Mouse (Mus musculus) intestine, postnatal 0 days (tissue): ENCODE data around the gene Katnal1. TPM values are rescaled to one million over a fixed set of nuclear protein-coding genes. Genes with fewer than 3 reads are reported as not detected.

Experiments used
- ATAC-seq: fragments of 200-750 bp; cut with Nextera tagmentation; 2 replicates; pipeline ENCODE4 v1.8.0; 2017; ENCODE audit warnings: mild to moderate bottlenecking, moderate TSS enrichment, moderate library complexity
- H3K27ac ChIP-seq: fragments of 300-500 bp; sonication (generic); 2 replicates; pipeline ENCODE4 v1.5.1; 2014; ENCODE audit warnings: mild to moderate bottlenecking, low read depth, low read length, moderate library complexity
- H3K27me3 ChIP-seq: fragments of 300-500 bp; sonication (generic); replicated peaks from 2 replicates; pipeline ENCODE4 v1.6.1; 2014; ENCODE audit warnings: low read length, mixed read lengths; ENCODE audit not compliant: control insufficient read depth, insufficient read depth
- H3K36me3 ChIP-seq: fragments of 300-500 bp; sonication (generic); 2 replicates; pipeline ENCODE4 v1.6.1; 2014; ENCODE audit warnings: mild to moderate bottlenecking, moderate library complexity; ENCODE audit not compliant: control insufficient read depth, insufficient read depth
- H3K4me1 ChIP-seq: fragments of 300-500 bp; sonication (generic); replicated peaks from 2 replicates; pipeline ENCODE4 v1.6.1; 2014; ENCODE audit warnings: antibody characterized with exemption, low read length, mixed read lengths; ENCODE audit not compliant: control insufficient read depth, insufficient read depth
- H3K4me2 ChIP-seq: fragments of 300-500 bp; sonication (generic); replicated peaks from 2 replicates; pipeline ENCODE4 v1.6.1; 2014; ENCODE audit warnings: low read depth, mild to moderate bottlenecking, moderate library complexity
- H3K4me3 ChIP-seq: fragments of 300-500 bp; sonication (generic); 2 replicates; pipeline ENCODE4 v1.5.1; 2014; ENCODE audit warnings: low read depth, low read length
- H3K9ac ChIP-seq: fragments of 300-500 bp; sonication (generic); 2 replicates; pipeline ENCODE4 v1.6.1; 2014; ENCODE audit warnings: mild to moderate bottlenecking, low read depth, low read length
- H3K9me3 ChIP-seq: fragments of 300-500 bp; sonication (generic); 2 replicates; pipeline ENCODE4 v1.6.1; 2016; ENCODE audit warnings: mixed run types; ENCODE audit not compliant: control insufficient read depth
- CTCF ChIP-seq: sonication (generic); IDR thresholded peaks from 2 replicates; pipeline ENCODE4 v1.5.1; 2016; ENCODE audit warnings: low read depth, mild to moderate bottlenecking, control low read depth, antibody characterized with exemption, moderate library complexity
- WGBS: fragments of 180-500 bp; shearing (Covaris S2); extraction: QIAGEN DNeasy Blood & Tissue Kit; methylation state at CpG from one replicate; pipeline ENCODE4 v1.1.7; 2014; 5-methylcytosine and 5-hydroxymethylcytosine counted together
- polyA plus RNA-seq: library from polyadenylated mRNA; unstranded; fragments of >200 nt; fragmentation: Nextera tagmentation; extraction: Ambion mirVana; gene quantifications from 2 replicates; pipeline ENCODE4 v1.2.1, GENCODE M21; 2015

Katnal1 gene
- polyA plus RNA-seq, 1 experiment from 2014 or later, result 2.7 TPM

- Histone ChIP-seq H3K27ac (no peak overlapping the region), H3K27me3 (no peaks in the 10 kb centered on the region), H3K4me2 (no peak overlapping the region), H3K4me1 (no peaks in the 10 kb centered on the region), H3K9ac (no peak overlapping the region), H3K4me3 (no peak overlapping the region), H3K36me3 (peaks cover 23% of the 10 kb centered on the region), H3K9me3 (no peaks in the 10 kb centered on the region)
- no peak for ATAC-seq
- TF ChIP-seq CTCF, result no peak
- 95% methylated on average over 4 of the region's 4 CpGs for WGBS
Observed at GRCm38 (mm10) chr5:148890237-148890636, 38.9 kb downstream of the Katnal1 start.

DNA sequence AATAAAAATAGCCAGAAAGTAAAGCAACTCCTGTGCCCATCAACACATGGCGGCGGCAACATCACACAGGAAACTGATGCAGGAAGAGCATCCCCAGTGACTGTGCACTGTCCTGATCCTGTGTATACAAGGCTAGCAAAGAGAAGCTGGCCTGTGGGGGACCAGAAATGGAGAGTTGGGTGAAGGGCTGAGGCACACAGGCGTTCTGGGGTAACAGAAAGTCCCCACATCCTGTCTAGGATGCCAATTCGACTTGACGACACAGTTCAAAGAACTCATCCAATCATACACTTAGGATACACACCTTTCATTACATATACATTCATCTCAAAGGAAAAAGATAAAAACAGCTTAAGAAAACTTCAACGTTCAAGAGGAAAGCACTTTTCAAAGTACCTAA is 41.1 kb downstream of the Katnal1 start:
- Histone ChIP-seq H3K27ac (no peak overlapping the region), H3K4me1 (no peaks in the 10 kb centered on the region), H3K9ac (no peak overlapping the region), H3K27me3 (no peaks in the 10 kb centered on the region), H3K9me3 (no peaks in the 10 kb centered on the region), H3K4me2 (no peak overlapping the region), H3K4me3 (no peak overlapping the region), H3K36me3 (peaks cover 18% of the 10 kb centered on the region)
- WGBS, result 86% methylated on average over 6 of the region's 6 CpGs
- no peak for TF ChIP-seq CTCF
- ATAC-seq, result no peak

DNA sequence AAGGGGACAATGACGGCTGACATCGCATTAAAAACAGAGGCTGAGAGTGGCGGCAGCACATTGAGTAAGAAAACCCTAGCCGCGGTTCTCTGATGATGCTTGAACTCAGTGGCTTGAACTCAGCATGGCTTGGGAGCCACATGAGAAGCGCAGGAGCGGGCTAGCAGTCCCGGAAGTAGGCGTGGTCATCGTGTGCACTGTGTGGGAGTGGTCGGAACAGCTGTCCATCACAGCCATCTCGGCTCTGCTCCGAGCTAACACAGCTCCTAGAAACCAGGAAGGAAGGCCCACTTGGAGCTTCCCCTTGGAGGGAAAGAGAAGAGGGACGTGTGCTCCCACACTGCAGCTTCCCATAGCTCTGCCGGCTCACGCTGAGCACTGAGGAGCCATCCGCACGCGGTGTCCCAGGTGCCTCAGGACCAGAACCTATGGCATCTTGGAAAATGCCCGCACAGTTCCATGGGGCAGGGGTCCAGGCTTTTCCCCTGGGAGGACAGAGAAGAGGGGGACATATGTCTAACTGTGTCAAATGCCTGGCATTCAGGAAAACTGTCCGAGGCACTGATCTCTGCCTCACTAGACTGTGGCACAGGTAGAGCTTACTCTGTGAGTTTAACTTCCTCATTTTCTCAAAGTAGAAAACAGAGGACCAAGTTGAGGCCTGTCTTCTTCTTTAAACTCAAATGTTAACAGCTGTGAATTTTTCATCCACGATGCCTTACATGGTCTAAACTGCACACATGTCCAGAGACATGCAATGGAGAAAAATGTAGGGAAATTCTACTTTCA is 43.1 kb downstream of the Katnal1 start:
- TF ChIP-seq CTCF, result no peak
- no peak overlapping the region; the same call in 1 of the 2 replicates for H3K4me3 ChIP-seq
- H3K27me3 ChIP-seq, result no peaks in the 10 kb centered on the region
- H3K27ac ChIP-seq, result no peak overlapping the region
- no peaks in the 10 kb centered on the region for H3K9me3 ChIP-seq
- peaks cover 8% of the 10 kb centered on the region; the same call in 1 of the 2 replicates for H3K36me3 ChIP-seq
- no peak overlapping the region for H3K9ac ChIP-seq
- peak overlapping the region; percentile 57 for H3K4me2 ChIP-seq
- H3K4me1 ChIP-seq, result no peaks in the 10 kb centered on the region
- WGBS, result 35% methylated on average over 22 of the region's 22 CpGs
- peak; percentile 91 for ATAC-seq

DNA sequence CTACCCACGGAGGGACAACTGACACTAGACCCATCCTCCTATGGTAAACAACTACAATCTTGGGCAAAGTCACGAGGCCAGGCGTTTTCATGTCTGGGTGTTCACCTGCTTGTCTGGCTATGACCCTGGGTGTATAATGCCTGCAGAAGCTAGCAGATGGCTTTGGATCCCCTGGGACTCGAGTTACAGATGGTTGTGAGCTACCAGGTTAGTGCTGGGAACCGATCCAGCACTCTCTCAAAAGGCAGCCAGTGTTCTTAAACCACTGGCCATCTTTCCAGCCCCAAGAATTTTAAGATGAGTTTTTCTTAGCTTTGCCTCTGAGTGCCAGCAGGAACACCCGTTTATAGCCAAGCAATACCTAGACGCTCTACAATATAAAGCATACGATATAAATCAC is 45.4 kb downstream of the Katnal1 start:
- WGBS, result 80% methylated on average over 8 of the region's 8 CpGs
- Histone ChIP-seq H3K4me1 (no peaks in the 10 kb centered on the region), H3K27ac (no peak overlapping the region), H3K4me3 (no peak overlapping the region), H3K27me3 (no peaks in the 10 kb centered on the region), H3K36me3 (peaks cover 4% of the 10 kb centered on the region; the same call in 1 of the 2 replicates), H3K4me2 (no peak overlapping the region), H3K9ac (no peak overlapping the region), H3K9me3 (no peaks in the 10 kb centered on the region)
- ATAC-seq, result no peak
- TF ChIP-seq CTCF, result no peak

DNA sequence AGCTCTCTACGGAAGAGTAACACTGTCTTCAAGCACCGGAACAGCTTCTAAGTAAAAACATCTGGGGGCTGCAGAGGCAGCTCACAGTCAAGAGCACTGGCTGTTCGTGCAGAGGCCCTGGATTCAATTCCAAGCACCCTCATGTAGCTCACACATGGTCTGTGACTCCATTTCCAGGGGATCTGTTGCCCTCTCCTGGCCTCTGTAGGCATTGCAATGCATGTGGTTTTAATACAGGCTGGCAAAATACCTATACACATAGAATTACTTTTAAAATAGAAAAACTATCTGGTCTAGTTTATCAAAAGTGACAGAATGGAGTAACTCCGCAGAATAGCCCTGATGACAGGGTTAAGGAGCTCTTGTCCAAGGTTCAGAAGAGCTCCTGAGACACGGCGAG is 49.9 kb downstream of the Katnal1 start:
- no peak overlapping the region for H3K27ac ChIP-seq
- H3K4me3 ChIP-seq, result no peak overlapping the region
- no peak overlapping the region for H3K9ac ChIP-seq
- no peaks in the 10 kb centered on the region for H3K9me3 ChIP-seq
- no peaks in the 10 kb centered on the region for H3K4me1 ChIP-seq
- 92% methylated on average over 6 of the region's 6 CpGs for WGBS
- no peak for ATAC-seq
- H3K36me3 ChIP-seq, result peaks cover 9% of the 10 kb centered on the region; the same call in 1 of the 2 replicates
- H3K27me3 ChIP-seq, result no peaks in the 10 kb centered on the region
- peak; percentile 57 for TF ChIP-seq CTCF
- no peak overlapping the region for H3K4me2 ChIP-seq

DNA sequence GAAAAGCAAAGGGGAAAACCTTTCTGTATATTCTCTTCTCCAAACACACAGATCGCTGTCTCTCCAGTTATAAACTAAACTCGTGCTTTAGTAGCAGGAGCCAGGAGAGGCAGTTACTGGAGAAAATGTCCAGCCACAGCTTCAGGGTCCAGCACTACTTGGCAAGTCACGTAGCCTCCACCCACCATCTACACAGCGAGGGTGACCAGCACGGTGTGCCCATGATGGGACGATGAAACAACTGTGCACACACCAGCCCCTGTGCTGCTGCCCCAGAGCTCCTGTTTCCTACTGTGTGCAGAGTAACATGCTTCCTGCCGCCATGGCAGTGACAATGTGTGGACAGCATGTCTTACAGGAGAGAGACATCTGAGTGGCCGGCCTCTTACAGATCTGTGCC is 56.0 kb downstream of the Katnal1 start:
- no peak for ATAC-seq
- H3K36me3 ChIP-seq, result peaks cover 8% of the 10 kb centered on the region; the same call in 1 of the 2 replicates
- 76% methylated on average over 8 of the region's 8 CpGs for WGBS
- H3K4me1 ChIP-seq, result no peaks in the 10 kb centered on the region
- no peak overlapping the region for H3K4me2 ChIP-seq
- no peak overlapping the region for H3K27ac ChIP-seq
- no peaks in the 10 kb centered on the region for H3K27me3 ChIP-seq
- H3K9me3 ChIP-seq, result no peaks in the 10 kb centered on the region
- no peak overlapping the region for H3K9ac ChIP-seq
- no peak for TF ChIP-seq CTCF
- H3K4me3 ChIP-seq, result no peak overlapping the region
